Mouse (Mus musculus) brain, embryonic 14.5 days (tissue): ENCODE measurements at regions not wholly inside any gene's neighbourhood (a gene's known extent, or its start where the extent isn't known, plus 50 kb on each side); places are given as distances from the start of the nearest gene placed in this dataset.

Source experiments
- CTCF ChIP-seq: fragments of 200-500 bp; IDR thresholded peaks from 2 replicates; pipeline ENCODE4 v1.5.1; 2012; ENCODE audit warnings: inconsistent platforms, mild to moderate bottlenecking, moderate library complexity, borderline replicate concordance; ENCODE audit not compliant: insufficient read depth, insufficient read length; ENCODE audit errors: extremely low read depth
- POLR2A ChIP-seq: fragments of 200-500 bp; IDR thresholded peaks from 2 replicates; pipeline ENCODE4 v1.6.1; 2012; ENCODE audit warnings: mild to moderate bottlenecking, inconsistent platforms, borderline replicate concordance; ENCODE audit not compliant: poor library complexity, insufficient read depth, insufficient read length, severe bottlenecking; ENCODE audit errors: extremely low read depth

- no peak for TF ChIP-seq CTCF
- TF ChIP-seq POLR2A: no peak
These were observed 354.4 kb downstream of the Xylt1 start for GRCm38 (mm10) chr7:117734994-117735698.
